Mouse (Mus musculus) bone marrow macrophage, adult 2 months (primary cell): ENCODE data around the gene Tnpo2. TPM values are rescaled to one million over a fixed set of nuclear protein-coding genes. Genes with fewer than 3 reads are reported as not detected.

ENCODE experiments used
- H3K27ac ChIP-seq: 2 replicates; pipeline ENCODE4 v1.5.1; 2012; ENCODE audit warnings: low read depth, low read length; ENCODE audit not compliant: insufficient read depth
- H3K4me1 ChIP-seq: 2 replicates; pipeline ENCODE4 v1.6.1; 2012; ENCODE audit warnings: low read length; ENCODE audit not compliant: control insufficient read depth, insufficient read depth
- H3K4me3 ChIP-seq: 2 replicates; pipeline ENCODE4 v1.5.1; 2012; ENCODE audit warnings: mild to moderate bottlenecking, low read length, moderate library complexity; ENCODE audit not compliant: insufficient read depth
- CTCF ChIP-seq: IDR thresholded peaks from 2 replicates; pipeline ENCODE4 v1.5.1; 2012; ENCODE audit warnings: low read depth, mild to moderate bottlenecking, low read length, moderate library complexity
- POLR2A ChIP-seq: IDR thresholded peaks from 2 replicates; pipeline ENCODE4 v1.6.1; 2012; ENCODE audit warnings: mild to moderate bottlenecking, low read depth, low read length, borderline replicate concordance
- polyA plus RNA-seq: library from polyadenylated mRNA; stranded (reverse); fragments of >200 nt; gene quantifications from 2 replicates; pipeline ENCODE4 v1.2.4, GENCODE M21; 2012; ENCODE audit not compliant: missing spikeins, insufficient read depth, insufficient read length

The Tnpo2 gene
- polyA plus RNA-seq, 1 experiment, result 44.4 TPM

DNA sequence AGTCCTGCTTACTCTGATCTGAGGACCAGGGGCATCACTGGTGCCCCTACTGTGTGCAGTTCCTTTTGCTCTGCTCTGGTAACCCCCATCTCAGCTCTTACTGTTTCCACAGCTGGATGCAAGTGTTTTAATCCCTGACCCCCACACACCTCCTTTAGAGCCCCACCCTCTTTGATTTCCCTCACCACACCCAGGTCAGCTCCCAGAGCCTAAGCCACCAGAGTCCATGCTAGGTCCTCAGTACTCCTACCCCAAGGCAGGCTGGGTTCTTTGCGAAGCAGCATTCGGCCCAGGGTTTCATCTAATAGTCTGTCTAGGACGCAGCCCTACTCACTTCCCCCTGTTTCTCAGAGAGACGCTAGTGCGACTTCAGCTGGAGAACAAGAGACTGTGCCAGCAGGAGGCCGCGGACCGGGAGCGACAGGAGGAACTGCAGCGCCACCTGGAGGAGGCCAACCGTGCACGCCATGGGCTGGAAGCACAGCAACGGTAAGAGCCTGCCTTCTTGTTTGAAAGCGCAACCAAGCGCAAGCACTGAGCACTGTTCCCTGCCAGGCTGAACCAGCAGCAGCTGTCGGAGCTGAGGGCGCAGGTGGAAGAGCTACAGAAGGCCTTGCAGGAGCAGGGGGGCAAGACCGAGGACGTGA, 38.9 kb upstream of the Tnpo2 start:
- Histone ChIP-seq H3K27ac (no peak overlapping the region), H3K4me1 (peaks cover 4% of the 10 kb centered on the region; the same call in 1 of the 2 replicates), H3K4me3 (no peak overlapping the region)
- TF ChIP-seq CTCF (peak; percentile 43; the same call in 1 of the 2 replicates), POLR2A (no peak)

DNA sequence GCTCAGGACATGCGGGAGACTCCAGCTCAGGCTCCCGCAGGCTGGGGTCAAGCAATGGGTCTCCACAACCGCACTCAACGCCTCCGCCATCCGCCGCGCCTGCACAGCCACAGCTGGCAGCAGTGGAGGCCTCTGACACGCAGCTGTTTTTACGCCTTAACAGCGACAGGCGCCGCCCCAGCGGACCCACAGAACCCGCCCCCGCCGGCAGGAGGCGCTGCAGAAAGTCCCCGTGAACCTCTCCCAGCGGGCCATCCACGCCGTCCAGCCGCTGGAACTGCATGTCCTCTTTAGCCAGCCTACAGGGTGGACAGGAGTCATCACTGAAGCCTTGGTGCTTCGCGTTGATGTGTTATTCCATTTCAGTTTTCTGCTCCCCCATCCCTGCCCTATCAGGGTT, 29.0 kb upstream of the Tnpo2 start:
- Histone ChIP-seq H3K4me1 (no peaks in the 10 kb centered on the region), H3K27ac (no peak overlapping the region), H3K4me3 (no peak overlapping the region)
- no peak for TF ChIP-seq CTCF
- TF ChIP-seq POLR2A, result no peak

DNA sequence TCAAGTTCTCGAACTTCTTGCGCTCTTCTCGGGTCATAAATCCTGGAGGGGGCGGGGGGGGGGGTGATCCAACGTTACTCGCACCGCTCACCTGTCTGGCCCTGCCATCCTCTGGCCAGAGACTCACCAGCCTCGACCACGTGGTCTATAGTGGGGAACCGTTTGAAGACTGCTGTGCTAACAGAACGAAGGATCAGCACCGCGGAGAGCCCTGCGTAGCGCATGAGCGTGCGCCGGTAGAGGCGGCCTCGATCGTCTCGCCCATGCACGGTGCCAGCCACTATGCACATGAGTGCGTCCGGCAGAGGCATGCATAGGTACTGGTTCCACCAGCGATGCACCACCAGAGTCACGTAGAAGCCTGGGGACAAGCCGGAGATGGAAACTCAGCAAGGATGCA, 25.5 kb upstream of the Tnpo2 start:
- no peak for TF ChIP-seq POLR2A
- TF ChIP-seq CTCF, result no peak
- H3K4me1 ChIP-seq, result no peaks in the 10 kb centered on the region
- no peak overlapping the region for H3K27ac ChIP-seq
- no peak overlapping the region for H3K4me3 ChIP-seq

DNA sequence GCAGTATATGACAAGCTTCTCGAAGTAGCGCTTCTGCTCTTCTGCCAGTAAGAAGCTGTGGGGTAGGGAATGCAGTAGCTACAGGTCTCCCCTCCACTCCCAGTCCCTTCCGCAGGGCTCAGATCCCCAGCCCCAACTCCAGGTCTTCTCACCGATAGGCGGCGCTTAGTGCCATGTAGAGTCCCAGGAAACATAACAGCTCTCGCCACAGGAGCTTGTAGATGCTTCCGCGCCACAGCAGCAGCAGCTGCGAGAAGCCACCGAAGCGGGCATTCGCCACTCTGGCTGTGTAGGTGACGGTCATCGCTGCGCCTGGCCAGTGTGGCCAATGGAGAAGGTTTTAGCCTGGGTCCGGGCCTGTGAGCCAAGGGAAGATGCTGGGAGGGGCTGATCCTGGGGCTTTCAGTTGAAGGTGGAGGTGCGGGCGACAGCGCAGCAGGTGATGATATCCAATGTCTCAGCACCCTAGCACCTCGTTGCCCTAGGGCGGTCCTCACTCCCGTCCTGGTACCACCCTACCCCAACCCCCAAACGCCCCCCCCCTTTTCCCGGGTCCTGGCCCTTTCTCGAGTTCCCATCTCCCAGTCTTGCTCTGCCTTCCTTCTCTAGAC, 23.4 kb upstream of the Tnpo2 start:
- H3K4me1 ChIP-seq, result no peaks in the 10 kb centered on the region
- TF ChIP-seq CTCF, result peak; percentile 32; the same call in 1 of the 2 replicates
- TF ChIP-seq POLR2A, result no peak
- H3K4me3 ChIP-seq, result no peak overlapping the region
- H3K27ac ChIP-seq, result no peak overlapping the region

DNA sequence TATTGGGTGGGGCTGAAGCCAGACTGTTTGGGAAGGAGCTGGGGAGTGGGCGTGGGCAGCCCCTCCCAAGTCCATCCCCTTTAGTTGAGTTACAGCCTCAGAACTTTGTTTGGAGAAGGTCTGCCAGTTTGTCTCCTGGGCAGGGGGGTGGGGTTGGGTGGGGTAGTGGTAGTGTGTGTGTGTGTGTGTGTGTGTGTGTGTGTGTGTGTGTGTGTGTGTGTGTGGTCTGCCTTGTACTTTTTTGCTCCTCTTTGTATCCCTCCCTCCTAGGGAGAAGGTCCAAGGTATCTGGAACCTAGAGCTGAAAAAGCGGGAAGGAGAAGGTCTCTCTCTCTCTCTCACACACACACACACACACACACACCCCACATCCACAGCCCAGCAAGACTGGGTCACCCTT, 22.3 kb upstream of the Tnpo2 start, which contains the start of gene Best2:
Gene Best2, minus strand, starts transcription at position 101 of the 400 bp plus-strand sequence.
- TF ChIP-seq POLR2A (no peak), CTCF (no peak)
- no peak within 1 kb of the TSS for H3K27ac ChIP-seq
- no peak within 1 kb of the TSS for H3K4me3 ChIP-seq
- no peaks in the 10 kb centered on the region for H3K4me1 ChIP-seq

DNA sequence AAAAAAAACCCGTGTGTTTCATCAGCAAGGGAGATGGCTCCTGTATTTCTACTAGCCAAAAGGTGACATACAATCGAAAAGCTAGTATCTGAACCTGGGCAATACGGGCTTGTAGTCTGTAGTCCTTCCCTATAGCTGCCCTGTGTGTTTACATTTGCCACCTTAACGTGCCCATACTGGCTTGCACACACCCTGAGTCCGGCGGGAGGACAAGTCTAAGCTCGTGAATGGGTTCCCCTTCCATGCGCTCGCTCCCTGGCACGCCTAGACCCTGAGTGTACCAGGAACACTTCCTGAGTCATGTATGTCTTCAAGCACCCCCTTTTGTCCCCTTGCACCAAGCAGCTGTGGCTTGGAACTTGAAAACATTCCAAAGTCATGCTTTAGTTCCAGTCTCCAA, 20.0 kb upstream of the Tnpo2 start:
- Histone ChIP-seq H3K27ac (no peak overlapping the region), H3K4me1 (no peaks in the 10 kb centered on the region), H3K4me3 (no peak overlapping the region)
- TF ChIP-seq POLR2A (no peak), CTCF (no peak)

DNA sequence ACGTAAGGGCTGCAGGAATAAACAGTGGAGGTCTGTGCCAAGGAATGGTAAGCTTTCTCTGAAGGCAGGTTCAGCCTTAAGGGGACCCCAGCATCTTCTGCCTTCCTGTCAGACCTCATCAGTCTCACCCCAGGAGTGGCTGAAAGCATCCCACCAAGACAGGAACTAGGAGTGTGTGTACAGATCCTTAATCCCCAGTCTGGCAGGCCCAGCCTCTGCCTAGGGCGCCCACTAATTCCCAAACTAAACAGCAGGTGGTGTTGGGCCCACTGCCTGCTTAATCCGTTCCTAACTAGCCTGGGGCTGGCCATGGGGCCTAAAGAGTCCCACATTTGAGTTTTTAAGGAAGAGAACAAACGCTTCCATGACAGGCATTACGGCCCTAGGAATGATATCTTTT, 19.5 kb upstream of the Tnpo2 start:
- H3K4me3 ChIP-seq, result no peak overlapping the region
- TF ChIP-seq CTCF, result no peak
- no peak for TF ChIP-seq POLR2A

DNA sequence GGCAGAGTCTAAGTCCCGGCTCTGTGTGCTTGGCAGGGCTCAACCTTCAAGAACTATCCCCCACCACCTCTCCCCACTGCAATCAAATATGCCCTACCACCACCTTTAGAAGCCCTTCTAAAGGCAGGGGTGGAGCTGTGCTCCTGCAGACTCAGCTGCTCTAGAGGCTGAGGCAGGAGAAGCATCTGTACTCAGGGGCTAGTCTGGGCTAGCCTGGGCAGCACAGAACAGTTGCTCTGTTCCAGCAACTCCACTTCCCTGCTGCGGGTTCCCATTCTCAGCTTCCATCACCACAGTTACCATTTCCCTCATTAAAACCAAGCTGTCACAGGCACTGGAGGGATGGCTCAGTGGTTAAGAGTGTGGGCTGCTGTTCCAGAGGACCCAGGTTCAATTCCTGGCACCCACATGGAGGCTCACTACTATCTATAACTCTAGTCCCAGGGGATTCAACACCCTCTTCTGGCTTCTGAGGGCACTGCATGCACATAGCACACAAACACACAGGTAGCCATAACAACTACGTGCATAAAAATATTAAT, 15.1 kb upstream of the Tnpo2 start:
- TF ChIP-seq POLR2A (no peak), CTCF (no peak)
- Histone ChIP-seq H3K4me1 (peaks cover 9% of the 10 kb centered on the region), H3K27ac (no peak overlapping the region), H3K4me3 (no peak overlapping the region)

More for the DNA sequence above, 19.5 kb upstream of the Tnpo2 start:
- H3K4me1 ChIP-seq, result no peaks in the 10 kb centered on the region
- H3K27ac ChIP-seq, result no peak overlapping the region

DNA sequence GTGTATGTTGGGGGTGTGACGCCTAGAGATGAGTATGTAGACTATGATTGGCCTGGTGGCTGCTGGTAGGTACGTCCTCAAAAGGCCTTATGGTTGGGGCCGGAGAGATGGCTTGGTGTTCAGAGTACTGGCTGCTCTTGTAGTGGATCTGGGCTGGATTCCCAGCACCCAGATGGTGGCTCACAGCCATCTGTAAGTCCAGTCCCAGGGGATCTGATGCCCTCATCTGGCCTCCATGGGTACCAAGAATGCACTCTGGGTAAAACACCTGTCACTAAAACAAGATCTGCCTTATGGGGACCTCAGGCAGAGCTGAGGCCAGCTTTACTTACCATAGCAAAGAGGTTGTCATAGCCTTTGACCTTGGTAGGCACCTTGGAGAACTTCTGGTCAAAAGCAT, 12.9 kb upstream of the Tnpo2 start:
- Histone ChIP-seq H3K4me1 (peaks cover 15% of the 10 kb centered on the region), H3K4me3 (peak overlapping the region; percentile 94), H3K27ac (no peak overlapping the region)
- no peak for TF ChIP-seq POLR2A
- no peak for TF ChIP-seq CTCF

DNA sequence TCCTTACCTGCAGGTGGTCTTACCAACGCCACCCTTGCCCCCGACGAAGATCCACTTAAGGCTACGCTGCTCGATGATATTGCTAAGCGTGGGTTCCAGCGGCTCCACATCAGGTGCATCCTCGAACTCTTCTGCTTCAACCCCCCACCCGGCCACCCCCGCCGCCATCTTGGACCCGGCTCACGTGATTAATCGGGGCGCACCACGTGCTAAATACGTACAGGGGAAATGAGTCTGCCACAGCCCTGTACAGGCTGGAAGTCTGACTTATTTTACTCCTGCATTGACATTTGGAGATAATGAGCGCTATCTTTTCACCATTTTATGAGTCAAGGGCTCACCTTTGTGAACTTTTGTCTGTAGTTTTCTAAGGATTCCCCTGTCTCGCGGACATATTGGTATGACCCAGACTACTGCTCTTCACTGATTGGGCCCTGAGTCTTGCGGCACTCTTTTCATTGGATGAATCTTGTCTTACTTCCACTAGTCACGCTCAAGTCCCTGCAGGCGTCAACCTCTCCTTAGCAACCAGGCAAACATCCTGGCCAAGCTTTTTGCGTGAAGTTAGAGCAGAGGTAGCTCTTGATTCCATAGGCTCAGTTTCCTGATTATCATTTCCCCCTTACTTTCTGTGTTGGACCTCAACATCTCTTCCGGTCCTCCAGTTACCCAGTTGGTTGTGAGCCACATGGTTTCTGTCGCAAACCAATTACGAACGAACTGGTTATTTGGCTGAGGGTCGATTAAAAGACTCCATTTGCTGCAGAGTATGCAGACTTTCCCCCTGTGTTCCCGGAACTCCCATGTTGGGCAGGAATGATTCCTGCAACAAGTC, 11.4 kb upstream of the Tnpo2 start, which contains the start of gene Asna1:
Gene Asna1, minus strand, starts transcription at position 184 of the 835 bp plus-strand sequence.
- Histone ChIP-seq H3K4me3 (peak within 1 kb of the TSS; percentile 94), H3K4me1 (peaks cover 18% of the 10 kb centered on the region), H3K27ac (peak within 1 kb of the TSS; percentile 82)
- TF ChIP-seq CTCF, result no peak
- peak; percentile 81; the same call in 1 of the 2 replicates for TF ChIP-seq POLR2A
